Mouse (Mus musculus) thymus, adult 2 months (tissue): Measurements from ENCODE around the gene Lmna. TPM values are rescaled to one million over a fixed set of nuclear protein-coding genes. Genes with fewer than 3 reads are reported as not detected.

Source experiments
- DNase-seq: peaks from one replicate; pipeline ENCODE4 v3.0.0; 2021
- H3K27ac ChIP-seq: fragments of 200-500 bp; 2 replicates; pipeline ENCODE4 v1.5.1; 2012; ENCODE audit warnings: low read length, control low read depth; ENCODE audit not compliant: control insufficient read depth, insufficient read depth
- H3K27me3 ChIP-seq: fragments of 200-500 bp; 2 replicates; pipeline ENCODE4 v1.6.1; 2012; ENCODE audit warnings: mild to moderate bottlenecking, low read length, moderate library complexity, mixed read lengths; ENCODE audit not compliant: control insufficient read depth, insufficient read depth
- H3K36me3 ChIP-seq: fragments of 200-500 bp; 2 replicates; pipeline ENCODE4 v1.6.1; 2012; ENCODE audit warnings: mild to moderate bottlenecking, low read length, moderate library complexity; ENCODE audit not compliant: control insufficient read depth, insufficient read depth
- H3K4me1 ChIP-seq: fragments of 200-500 bp; replicated peaks from 2 replicates; pipeline ENCODE4 v1.6.1; 2012; ENCODE audit warnings: low read length; ENCODE audit not compliant: control insufficient read depth, insufficient read depth
- H3K4me3 ChIP-seq: fragments of 200-500 bp; 2 replicates; pipeline ENCODE4 v1.5.1; 2012; ENCODE audit warnings: mild to moderate bottlenecking, low read length, control low read depth, moderate library complexity; ENCODE audit not compliant: control insufficient read depth, insufficient read depth
- CTCF ChIP-seq: fragments of 200-500 bp; IDR thresholded peaks from 2 replicates; pipeline ENCODE4 v1.5.1; 2012; ENCODE audit warnings: mild to moderate bottlenecking, control low read depth, low read length, moderate library complexity, borderline replicate concordance; ENCODE audit not compliant: control insufficient read depth, poor library complexity, insufficient read depth; ENCODE audit errors: extremely low read depth
- POLR2A ChIP-seq: fragments of 200-500 bp; IDR thresholded peaks from 2 replicates; pipeline ENCODE4 v1.6.1; 2012; ENCODE audit warnings: mild to moderate bottlenecking, low read length, control low read depth, moderate library complexity; ENCODE audit not compliant: control insufficient read depth, poor library complexity, insufficient read depth; ENCODE audit errors: extremely low read depth
- WGBS: fragments of 180-500 bp; shearing (Covaris S2); methylation state at CpG from one replicate; pipeline ENCODE4 v1.1.7; 2018; 5-methylcytosine and 5-hydroxymethylcytosine counted together
- polyA plus RNA-seq: library from polyadenylated mRNA; depleted of rRNA; stranded (reverse); fragments of >200 nt; gene quantifications from 2 replicates; pipeline ENCODE4 v1.2.3, GENCODE M21; 2012

Gene Lmna
- polyA plus RNA-seq, 1 experiment, result 61.1 TPM

DNA sequence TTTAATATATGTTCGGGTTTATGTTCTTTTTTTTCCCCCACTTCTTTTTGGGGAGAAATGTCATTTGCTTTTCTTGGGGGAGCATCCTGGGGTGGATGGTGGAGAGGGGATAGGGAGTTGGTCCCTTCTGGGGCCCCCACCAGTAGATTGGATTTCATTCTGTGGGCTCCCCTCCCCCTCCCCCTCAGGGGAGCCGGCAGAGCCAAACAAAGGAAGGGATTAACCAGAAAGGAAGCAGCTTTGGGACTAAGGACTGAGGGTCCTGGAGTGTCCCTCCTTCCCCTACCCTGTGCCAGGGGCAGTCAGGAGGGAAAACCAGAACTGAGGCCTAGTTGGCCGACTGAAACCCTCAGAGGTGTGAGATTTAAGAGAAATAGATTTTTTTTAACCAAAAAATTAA lies 29.6 kb upstream of the Lmna start:
- H3K27me3 ChIP-seq, result no peaks in the 10 kb centered on the region
- peaks cover 13% of the 10 kb centered on the region for H3K36me3 ChIP-seq
- H3K27ac ChIP-seq, result no peak overlapping the region
- TF ChIP-seq CTCF, result no peak
- no peak for TF ChIP-seq POLR2A
- DNase-seq, result no peak
- 78% methylated on average over 3 of the region's 3 CpGs for WGBS
- H3K4me1 ChIP-seq, result peaks cover 9% of the 10 kb centered on the region
- H3K4me3 ChIP-seq, result no peak overlapping the region

DNA sequence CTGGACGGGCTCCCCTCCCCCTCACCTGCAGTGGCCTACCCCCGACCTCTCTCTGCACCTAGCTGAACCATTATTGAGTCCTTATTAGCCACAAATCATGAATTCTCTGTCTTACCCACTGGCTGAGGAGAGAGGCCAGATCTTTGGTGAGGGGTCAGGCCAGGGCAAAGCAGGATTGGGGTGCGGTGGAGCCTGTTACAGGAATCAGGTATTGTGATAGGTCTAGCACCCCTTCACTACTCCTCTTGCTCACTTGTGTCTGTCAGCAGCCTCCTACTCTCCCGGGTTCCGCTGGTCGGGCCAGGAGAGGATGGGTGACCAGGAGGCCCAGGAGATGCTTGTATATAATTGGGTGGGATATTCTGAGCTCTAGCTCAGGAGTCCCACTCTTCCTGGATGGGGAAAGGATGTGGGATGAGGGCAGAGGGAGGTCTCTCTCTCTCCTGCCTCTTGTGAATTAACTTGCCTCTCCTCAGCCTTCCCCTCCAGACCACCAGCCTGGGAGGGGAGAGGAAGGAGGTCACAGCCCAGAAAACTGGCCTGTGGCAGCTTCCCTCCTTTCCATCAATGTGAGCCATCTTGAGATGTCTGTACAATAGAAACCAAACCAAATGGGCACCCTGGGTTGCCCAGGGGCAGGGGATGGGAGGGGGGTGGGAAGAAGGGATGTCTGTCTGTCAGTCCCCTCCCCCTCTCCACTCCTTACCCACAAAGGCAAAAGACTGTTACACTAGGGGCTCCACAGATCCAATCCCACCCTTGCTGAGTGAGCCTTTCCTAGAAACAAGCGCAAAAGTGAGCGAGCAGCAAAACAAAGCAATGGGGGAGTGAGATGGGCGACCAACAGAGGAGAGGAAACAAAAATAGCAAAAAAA lies 28.8 kb upstream of the Lmna start:
- peaks cover 11% of the 10 kb centered on the region for H3K4me1 ChIP-seq
- H3K27ac ChIP-seq, result no peak overlapping the region
- H3K27me3 ChIP-seq, result no peaks in the 10 kb centered on the region
- no peak for TF ChIP-seq POLR2A
- no peak for TF ChIP-seq CTCF
- WGBS, result 94% methylated on average over 9 of the region's 9 CpGs
- peaks cover 13% of the 10 kb centered on the region for H3K36me3 ChIP-seq
- no peak for DNase-seq
- H3K4me3 ChIP-seq, result no peak overlapping the region

DNA sequence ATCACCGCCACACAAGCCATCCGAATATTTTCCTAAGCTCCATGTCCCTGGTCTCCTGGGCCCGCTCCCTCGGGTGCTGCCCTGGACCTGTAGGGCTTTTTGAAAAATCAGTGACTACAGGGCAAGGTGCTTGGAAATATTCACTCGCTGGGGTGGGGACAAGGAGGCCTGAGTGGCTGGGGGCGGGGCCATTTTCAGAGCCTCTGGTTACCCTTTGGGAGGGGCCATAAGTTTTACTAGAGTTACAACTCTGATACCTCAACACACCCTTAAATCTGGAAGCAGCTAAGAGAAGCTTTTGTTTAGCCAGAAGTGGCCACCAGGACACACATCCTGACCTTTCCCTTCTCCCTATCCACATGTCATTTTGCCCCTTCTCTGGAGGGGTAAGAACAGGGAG lies 27.4 kb upstream of the Lmna start:
- TF ChIP-seq CTCF (no peak), POLR2A (no peak)
- Histone ChIP-seq H3K4me3 (no peak overlapping the region), H3K4me1 (peaks cover 20% of the 10 kb centered on the region), H3K27me3 (no peaks in the 10 kb centered on the region), H3K36me3 (peaks cover 13% of the 10 kb centered on the region), H3K27ac (no peak overlapping the region)
- no peak for DNase-seq
- WGBS, result 96% methylated on average over 6 of the region's 6 CpGs

DNA sequence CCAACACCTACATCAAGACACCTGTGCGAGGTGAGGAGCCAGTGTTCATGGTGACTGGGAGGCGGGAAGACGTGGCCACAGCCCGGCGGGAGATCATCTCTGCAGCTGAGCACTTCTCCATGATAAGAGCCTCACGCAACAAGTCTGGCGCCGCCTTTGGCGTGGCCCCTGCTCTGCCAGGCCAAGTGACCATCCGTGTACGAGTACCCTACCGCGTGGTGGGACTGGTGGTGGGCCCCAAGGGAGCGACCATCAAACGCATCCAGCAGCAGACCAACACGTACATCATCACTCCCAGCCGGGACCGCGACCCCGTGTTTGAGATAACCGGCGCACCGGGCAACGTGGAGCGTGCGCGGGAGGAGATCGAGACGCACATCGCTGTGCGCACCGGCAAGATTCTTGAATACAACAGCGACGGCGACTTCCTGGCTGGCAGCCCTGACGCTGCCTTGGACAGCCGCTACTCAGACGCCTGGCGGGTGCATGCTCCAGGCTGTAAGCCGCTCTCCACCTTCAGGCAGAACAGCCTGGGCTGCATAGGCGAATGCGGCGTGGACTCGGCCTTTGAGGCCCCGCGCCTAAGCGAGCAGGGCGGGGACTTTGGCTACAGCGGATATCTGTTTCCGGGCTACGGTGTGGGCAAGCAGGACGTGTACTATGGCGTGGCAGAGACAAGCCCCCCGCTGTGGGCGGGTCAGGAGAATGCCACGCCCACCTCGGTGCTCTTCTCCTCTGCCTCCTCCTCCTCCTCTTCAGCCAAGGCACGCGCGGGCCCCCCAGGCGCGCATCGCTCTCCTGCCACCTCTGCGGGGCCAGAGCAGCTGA lies 26.6 kb upstream of the Lmna start:
- 87% methylated on average over 64 of the region's 64 CpGs for WGBS
- TF ChIP-seq POLR2A, result no peak
- no peak for TF ChIP-seq CTCF
- Histone ChIP-seq H3K27ac (no peak overlapping the region), H3K27me3 (no peaks in the 10 kb centered on the region), H3K36me3 (peaks cover 13% of the 10 kb centered on the region), H3K4me3 (peak overlapping the region; percentile 10; the same call in 1 of the 2 replicates), H3K4me1 (peaks cover 20% of the 10 kb centered on the region)
- DNase-seq, result no peak

DNA sequence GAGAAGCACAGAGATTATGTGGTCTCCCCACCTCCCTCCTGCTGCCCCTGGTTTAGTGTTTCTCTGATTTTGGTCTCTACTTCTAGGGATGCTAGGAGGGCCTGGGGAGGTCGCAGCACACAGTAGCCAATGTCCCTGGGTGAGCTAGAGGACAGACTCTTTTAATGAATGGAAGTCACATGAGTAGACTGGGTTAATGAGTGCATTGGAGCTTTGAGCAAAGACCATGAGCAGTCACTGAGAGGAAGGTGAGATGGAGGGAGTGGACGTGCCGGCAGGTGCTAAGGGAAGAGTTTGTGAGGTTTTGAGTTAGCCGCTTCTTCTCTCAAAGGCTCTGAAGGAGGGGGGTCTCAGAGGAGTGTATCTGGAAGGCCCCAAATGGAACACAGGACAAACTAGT lies 25.8 kb upstream of the Lmna start:
- no peak for DNase-seq
- peaks cover 13% of the 10 kb centered on the region for H3K36me3 ChIP-seq
- no peaks in the 10 kb centered on the region for H3K27me3 ChIP-seq
- H3K4me1 ChIP-seq, result peaks cover 17% of the 10 kb centered on the region
- 98% methylated on average over 4 of the region's 4 CpGs for WGBS
- TF ChIP-seq POLR2A, result no peak
- TF ChIP-seq CTCF, result no peak
- no peak overlapping the region for H3K4me3 ChIP-seq
- H3K27ac ChIP-seq, result no peak overlapping the region

DNA sequence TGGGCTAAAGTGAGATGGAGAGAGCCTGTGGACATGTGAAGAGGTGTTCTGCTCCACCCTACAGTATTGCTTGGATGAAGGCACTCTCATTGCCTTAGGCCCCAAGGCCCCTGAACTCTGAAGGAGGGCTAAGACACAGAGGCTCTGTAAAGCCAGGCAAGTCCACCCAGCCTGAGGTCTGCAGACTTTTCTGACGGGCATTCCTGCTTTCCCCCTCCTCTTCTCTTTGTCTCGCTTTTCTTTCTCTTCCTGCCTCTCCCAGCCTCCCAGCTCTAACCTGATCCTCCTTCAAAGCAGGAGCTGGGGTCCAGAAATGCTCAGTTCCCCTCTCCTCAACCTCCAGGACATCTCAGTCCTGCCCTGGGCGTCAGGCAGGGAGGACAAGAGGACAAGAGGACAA lies 25.2 kb upstream of the Lmna start:
- no peak for DNase-seq
- Histone ChIP-seq H3K4me1 (peaks cover 18% of the 10 kb centered on the region), H3K27me3 (no peaks in the 10 kb centered on the region), H3K4me3 (no peak overlapping the region), H3K36me3 (peaks cover 13% of the 10 kb centered on the region), H3K27ac (no peak overlapping the region)
- no peak for TF ChIP-seq POLR2A
- no peak for TF ChIP-seq CTCF
- WGBS, result 90% methylated on average over 3 of the region's 3 CpGs
